Mouse (Mus musculus) adrenal gland, adult 18-20 months (tissue): Measurements from ENCODE around the gene Ppp2r1b. TPM values are rescaled to one million over a fixed set of nuclear protein-coding genes. Genes with fewer than 3 reads are reported as not detected.
"Not testable (repeated sequence)": the region's sequence is repeated elsewhere in the genome, so short reads cannot be mapped to it uniquely, and the experiment has no call there.

Source experiments
- DNase-seq, 2 experiments: peaks; one replicate each; pipeline ENCODE4 v3.0.0; 2021 to 2022; ENCODE audit warnings: low spot score in 2 of 2
- long read RNA-seq, 2 experiments: library from polyadenylated mRNA; stranded (forward); transcript quantifications; one replicate each; pipeline ENCODE4 v2.0.0; 2021
- total RNA-seq, 2 experiments: library from RNA; stranded (reverse); gene quantifications; 1 replicate in 1 of 2; 2 replicates in 1 of 2; pipeline ENCODE4 v1.2.3; 2021

Gene Ppp2r1b
- total RNA-seq: 10 to 100 TPM; 44.3 to 64.2 TPM
- long read RNA-seq, experiment 1, transcript Ppp2r1b-202 (15 exons, 3,430 nt): major isoform, 92 of 104 reads
- long read RNA-seq, experiment 1, partial matches to known transcripts: 2 of 104 reads
- long read RNA-seq, experiment 1, other reads (novel, unspliced or antisense): 10 of 104 reads
- long read RNA-seq, experiment 2, transcript Ppp2r1b-202 (15 exons, 3,430 nt): major isoform, 140 of 160 reads
- long read RNA-seq, experiment 2, partial matches to known transcripts: 6 of 160 reads
- long read RNA-seq, experiment 2, other reads (novel, unspliced or antisense): 14 of 160 reads

DNA sequence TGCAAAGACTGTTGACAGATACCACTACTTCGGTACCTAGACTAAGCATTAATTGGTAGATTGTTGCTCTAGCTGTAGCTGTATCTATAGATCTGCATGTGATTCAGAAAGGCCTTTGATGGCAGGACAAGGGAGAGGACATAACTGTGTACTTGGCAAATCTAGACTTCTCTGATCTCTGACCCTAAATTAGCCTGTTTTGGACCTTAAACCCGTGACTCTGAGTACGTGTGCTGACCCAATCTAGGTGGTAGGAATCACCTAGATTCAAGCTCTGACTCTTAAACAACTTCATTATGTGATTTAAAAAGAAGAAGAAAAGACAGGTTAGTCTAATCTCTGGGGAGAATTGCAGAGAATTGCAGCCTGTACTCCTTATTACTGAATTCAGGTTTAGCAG, at the start of gene Ppp2r1b:
Gene Ppp2r1b, plus strand, starts transcription at position 221 of the 400 bp plus-strand sequence.
- DNase-seq: no peak

- no peak for DNase-seq
Observed at GRCm38 (mm10) chr9:50796776-50797175, 48.3 kb upstream of the Ppp2r1b start.

DNA sequence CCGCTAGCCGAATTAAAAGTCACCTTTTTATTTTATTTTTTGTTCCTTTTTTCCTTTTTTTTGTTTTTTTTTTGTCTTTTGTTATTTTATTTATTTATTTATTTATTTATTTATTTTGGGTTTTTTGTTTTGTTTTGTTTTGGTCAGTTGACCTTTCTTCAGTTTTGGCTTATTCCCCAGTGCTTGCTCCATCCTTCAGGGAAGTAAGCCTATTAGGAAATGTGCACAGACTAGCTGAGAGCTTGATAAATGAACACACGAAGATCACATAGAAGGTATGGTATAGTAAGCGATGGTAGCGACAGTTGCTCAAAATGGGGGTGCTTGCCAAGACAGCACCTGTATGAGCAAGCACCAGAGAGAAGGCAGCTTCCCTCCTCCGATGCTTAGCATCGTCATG, 47.5 kb upstream of the Ppp2r1b start:
- DNase-seq: no peak

DNA sequence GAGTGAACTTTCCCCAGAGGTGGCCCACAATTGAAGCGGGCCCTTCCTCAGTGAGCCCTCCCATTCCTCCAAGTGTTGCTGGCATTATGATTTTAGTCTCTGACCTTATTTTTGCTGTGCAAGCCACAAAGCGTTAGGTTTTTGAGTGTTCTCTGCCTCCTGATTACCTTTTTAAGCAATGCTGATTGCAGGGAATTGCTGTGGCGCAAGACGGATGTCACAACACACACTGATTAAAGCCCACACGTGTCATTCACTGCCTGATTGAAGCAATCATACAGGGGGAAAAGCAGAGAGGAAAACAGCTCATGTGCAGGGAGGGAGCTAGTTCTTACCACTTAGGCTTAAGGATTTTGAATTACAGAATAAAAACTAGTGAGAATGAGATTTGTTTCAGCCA, 46.7 kb upstream of the Ppp2r1b start:
- peak in 1 of 2 experiments; percentile 11 for DNase-seq

DNA sequence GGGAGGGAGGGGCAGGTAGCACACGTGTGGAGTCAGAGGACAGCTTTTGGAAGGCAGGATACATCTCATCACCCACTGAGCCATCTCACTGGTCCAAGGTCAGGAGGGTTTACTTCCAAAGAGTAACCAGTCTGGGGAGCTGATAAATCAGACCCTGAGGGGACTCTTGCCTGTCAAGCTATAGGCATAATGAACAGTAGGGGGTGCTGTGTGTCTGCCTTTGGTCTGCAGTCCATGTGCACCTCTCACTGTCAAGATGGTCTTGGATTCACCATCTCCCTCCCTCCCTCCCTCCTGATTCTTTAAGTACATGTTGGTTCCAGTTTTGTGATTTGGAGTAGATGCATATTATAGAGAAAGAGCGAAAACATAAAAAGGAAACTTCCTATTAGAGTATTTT, 44.1 kb upstream of the Ppp2r1b start:
- no peak for DNase-seq

DNA sequence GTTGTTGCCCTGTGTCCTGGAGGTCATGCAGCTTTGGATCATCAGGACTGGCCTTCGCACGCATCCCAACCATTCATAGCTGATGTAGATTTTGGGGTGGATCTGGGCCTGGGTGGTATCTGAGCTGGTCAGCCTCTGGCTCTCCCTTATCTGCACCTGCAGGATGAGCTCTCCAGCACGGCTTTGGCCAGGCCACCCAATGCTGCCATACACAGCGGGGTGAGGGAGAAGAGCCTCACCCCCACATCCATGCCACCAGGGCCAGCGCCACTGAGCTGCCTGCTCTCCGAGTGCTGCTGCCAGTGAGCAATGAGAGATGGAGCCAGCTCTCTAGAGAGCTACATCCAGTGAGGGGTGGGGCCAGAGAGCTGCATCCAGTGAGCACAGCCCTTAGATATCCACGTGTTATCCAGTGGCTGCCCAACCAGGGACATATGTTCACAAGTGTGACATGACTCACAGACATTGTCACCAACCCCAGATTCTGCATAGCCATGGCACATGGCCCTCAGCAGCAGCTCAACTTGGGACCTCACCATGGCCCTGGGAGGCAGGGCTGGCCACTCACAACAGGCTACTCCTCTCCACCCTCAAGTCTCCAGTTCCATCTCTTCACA, 41.9 kb upstream of the Ppp2r1b start:
- no peak for DNase-seq

DNA sequence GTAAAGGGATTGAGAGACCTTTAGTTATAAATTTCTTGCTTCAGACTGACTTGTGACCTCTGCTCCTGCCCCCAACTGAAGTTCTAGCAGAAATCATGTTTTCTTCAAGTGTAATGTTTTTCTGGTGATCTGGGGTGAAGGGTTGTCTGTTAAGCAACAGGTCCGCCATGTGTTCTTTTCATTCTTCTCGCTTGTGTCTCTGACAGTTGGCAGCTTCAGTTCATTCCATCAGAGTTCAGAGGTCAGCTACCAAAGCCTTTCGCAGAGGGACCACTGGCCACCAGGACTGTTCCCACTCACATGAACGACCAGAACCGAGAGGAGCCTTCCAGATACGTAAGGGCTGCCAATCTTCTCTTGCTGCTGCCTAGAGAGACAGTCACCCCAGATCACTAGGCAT, 36.6 kb upstream of the Ppp2r1b start:
- DNase-seq: no peak

GRCm38 (mm10) chr9:50809146-50809545, 36.0 kb upstream of the Ppp2r1b start:
- DNase-seq: no peak

- DNase-seq: no peak
Observed at GRCm38 (mm10) chr9:50811187-50811586, 33.9 kb upstream of the Ppp2r1b start.

DNA sequence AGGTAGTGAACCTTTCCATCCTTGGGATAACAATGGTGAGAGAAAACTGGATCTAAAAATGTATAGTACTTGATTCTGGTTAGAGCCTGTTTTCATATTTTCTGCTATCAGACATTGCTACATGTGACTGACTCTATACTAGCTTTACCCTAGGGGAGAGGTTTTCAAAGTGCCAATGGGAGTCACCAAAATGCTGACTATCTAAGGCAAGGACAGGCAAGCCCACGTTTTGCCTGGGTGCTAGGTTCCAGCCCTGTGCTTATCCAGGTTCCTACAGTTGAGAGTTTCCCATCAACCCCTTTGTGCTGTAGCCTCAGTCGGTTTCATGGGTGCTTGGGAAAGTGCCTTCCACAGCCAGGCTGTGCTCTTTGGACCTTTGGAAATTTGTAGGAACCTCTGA, 33.4 kb upstream of the Ppp2r1b start:
- no peak for DNase-seq

- no peak for DNase-seq
Observed at GRCm38 (mm10) chr9:50813796-50814195, 31.3 kb upstream of the Ppp2r1b start.

DNA sequence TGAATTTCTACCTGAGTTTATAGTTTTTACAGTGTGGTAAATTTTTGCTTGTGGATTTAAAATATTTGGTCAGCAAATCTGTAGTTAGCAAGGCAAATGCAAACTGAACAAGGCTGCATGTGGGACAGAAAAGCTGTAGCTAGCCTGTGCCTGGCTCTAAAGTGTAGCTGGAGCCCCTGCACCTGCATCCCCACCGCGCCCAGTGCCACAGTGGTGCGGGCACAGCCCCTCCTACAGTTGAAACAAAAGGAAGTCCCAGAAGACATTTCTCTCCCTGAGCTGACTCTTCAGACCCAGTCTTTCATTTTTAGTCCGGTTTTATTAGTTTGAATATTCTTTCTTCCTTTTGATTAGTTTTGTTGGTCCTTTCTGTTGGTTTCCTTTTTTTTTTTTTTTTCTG, 29.4 kb upstream of the Ppp2r1b start:
- DNase-seq: no peak

DNA sequence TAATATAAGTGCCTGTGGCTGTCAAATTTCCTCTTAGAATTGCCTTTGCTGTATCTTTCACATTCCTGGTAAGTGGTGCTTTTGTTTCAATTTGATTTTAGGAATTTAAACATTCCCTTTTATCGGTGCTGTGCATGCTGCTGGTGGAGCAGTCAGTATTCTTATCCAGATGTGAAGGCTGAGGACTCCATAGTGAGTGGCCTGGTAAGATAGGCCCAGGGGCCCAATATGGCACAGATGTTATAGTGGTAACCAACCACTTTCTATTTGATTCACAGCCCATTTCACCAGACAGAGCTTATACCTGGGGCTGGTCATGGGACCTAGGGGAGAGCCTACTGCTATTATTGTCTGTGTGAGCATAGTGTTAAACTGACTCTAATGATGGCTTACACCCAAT, 28.6 kb upstream of the Ppp2r1b start:
- DNase-seq: no peak

GRCm38 (mm10) chr9:50818050-50818449, 27.1 kb upstream of the Ppp2r1b start:
- DNase-seq: no peak

GRCm38 (mm10) chr9:50819716-50820115, 25.4 kb upstream of the Ppp2r1b start:
- no peak for DNase-seq

GRCm38 (mm10) chr9:50821651-50822050, 23.4 kb upstream of the Ppp2r1b start:
- no peak for DNase-seq

DNA sequence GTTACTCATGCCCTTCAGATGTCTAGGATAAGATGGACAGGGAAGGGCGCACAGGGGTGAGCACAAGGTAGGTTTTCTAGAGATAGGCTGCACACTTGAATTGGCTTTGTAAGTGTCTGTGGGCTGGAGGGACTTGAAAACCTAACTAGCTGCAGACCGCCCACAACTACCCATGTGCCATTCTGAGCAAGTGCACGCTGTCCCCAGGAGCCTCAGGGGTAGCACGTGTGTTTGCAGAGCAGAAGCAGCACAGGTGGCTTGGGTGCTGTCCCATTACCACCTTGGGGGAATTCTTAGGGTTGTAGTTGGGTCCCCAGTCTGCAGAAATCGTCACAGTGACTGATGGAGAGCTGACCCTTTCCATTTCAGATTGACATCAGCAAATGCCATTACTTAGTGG, 22.9 kb upstream of the Ppp2r1b start:
- no peak for DNase-seq

DNA sequence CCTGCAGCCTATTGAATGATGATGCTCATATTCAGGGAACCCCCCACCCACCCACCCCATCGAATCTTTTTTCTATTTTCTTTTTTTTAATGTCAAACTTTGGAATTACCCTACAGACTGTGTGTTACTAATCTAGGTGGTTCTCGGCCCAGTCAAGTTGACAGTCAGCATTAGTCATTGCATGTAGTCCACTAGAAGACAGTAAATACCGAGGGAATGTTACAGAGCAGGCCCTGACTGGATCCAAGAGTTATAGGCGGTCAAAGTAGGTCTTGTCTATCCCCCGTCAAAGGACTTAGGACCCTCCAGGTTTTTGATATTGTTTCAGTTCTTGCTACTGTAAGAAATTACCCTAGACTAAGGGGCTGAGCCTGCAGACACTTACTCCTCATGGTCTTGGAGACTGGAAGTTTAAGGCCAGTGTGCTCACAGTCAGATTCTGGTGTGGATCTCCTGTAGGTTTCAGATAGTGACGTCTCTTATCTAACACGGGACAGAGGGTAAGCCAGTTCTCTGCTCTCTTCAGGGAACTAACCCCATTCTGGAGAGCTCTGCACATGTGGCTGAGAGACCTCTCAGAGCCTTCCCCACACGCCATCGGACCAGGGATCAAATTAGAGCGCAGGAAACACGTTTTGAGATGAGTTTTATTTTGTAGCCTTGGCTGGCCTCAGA, 21.2 kb upstream of the Ppp2r1b start:
- DNase-seq: no peak

GRCm38 (mm10) chr9:50831514-50831913, 13.6 kb upstream of the Ppp2r1b start:
- DNase-seq: no peak

- no peak for DNase-seq
Observed at GRCm38 (mm10) chr9:50832162-50832561, 12.9 kb upstream of the Ppp2r1b start.

GRCm38 (mm10) chr9:50832582-50832981, 12.5 kb upstream of the Ppp2r1b start:
- not testable (repeated sequence) for DNase-seq

DNA sequence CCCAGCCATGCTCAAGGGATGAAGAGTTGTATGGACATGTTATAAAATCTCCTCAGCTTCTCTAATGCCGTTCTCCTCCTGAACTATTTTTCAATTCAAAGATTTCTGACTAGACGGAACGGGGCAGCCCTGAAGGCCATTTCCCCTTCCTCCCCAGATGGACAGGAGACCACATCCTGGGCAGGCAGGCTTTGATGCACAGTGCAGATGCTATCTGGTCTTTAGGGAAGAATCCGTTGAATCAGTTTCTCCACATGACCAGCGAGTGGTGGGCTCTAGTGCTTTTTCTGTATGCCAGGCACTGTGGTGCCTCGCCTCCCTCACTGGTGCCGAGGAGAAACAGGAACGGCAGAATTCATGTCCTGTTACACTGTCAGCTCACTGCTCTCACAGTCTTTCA, 11.3 kb upstream of the Ppp2r1b start:
- no peak for DNase-seq
